Mouse (Mus musculus) forebrain, embryonic 12.5 days (tissue): ENCODE measurements around the gene Slc38a1. TPM values are rescaled to one million over a fixed set of nuclear protein-coding genes. Genes with fewer than 3 reads are reported as not detected.

Source experiments
- ATAC-seq: fragments of 200-750 bp; cut with Nextera tagmentation; 2 replicates; pipeline ENCODE4 v1.8.0; 2017; ENCODE audit warnings: moderate TSS enrichment; ENCODE audit not compliant: low FRiP score
- H3K27ac ChIP-seq: fragments of 300-500 bp; sonication (generic); 2 replicates; pipeline ENCODE4 v1.5.1; 2016; ENCODE audit warnings: mild to moderate bottlenecking
- H3K27me3 ChIP-seq: fragments of 300-500 bp; sonication (generic); 2 replicates; pipeline ENCODE4 v1.6.1; 2016; ENCODE audit warnings: mild to moderate bottlenecking
- H3K36me3 ChIP-seq: fragments of 300-500 bp; sonication (generic); replicated peaks from 2 replicates; pipeline ENCODE4 v1.6.1; 2016; ENCODE audit warnings: mild to moderate bottlenecking
- H3K4me1 ChIP-seq: fragments of 300-500 bp; sonication (generic); 2 replicates; pipeline ENCODE4 v1.6.1; 2016
- H3K4me2 ChIP-seq: fragments of 300-500 bp; sonication (generic); 2 replicates; pipeline ENCODE4 v1.6.1; 2016; ENCODE audit warnings: mild to moderate bottlenecking, moderate library complexity
- H3K4me3 ChIP-seq: fragments of 300-500 bp; sonication (generic); replicated peaks from 2 replicates; pipeline ENCODE4 v1.5.1; 2016; ENCODE audit warnings: mild to moderate bottlenecking
- H3K9ac ChIP-seq: fragments of 300-500 bp; sonication (generic); 2 replicates; pipeline ENCODE4 v1.6.1; 2016; ENCODE audit warnings: mild to moderate bottlenecking
- H3K9me3 ChIP-seq: fragments of 300-500 bp; sonication (generic); 2 replicates; pipeline ENCODE4 v1.6.1; 2016
- WGBS: fragments of 180-500 bp; shearing (Covaris S2); methylation state at CpG from one replicate; pipeline ENCODE4 v1.1.7; 2016; 5-methylcytosine and 5-hydroxymethylcytosine counted together
- polyA plus RNA-seq: library from polyadenylated mRNA; unstranded; fragments of >200 nt; fragmentation: Nextera tagmentation; extraction: Ambion mirVana; gene quantifications from 2 replicates; pipeline ENCODE4 v1.2.1, GENCODE M21; 2016

The Slc38a1 gene
- polyA plus RNA-seq, 1 experiment from 2014 or later: 148 TPM

DNA sequence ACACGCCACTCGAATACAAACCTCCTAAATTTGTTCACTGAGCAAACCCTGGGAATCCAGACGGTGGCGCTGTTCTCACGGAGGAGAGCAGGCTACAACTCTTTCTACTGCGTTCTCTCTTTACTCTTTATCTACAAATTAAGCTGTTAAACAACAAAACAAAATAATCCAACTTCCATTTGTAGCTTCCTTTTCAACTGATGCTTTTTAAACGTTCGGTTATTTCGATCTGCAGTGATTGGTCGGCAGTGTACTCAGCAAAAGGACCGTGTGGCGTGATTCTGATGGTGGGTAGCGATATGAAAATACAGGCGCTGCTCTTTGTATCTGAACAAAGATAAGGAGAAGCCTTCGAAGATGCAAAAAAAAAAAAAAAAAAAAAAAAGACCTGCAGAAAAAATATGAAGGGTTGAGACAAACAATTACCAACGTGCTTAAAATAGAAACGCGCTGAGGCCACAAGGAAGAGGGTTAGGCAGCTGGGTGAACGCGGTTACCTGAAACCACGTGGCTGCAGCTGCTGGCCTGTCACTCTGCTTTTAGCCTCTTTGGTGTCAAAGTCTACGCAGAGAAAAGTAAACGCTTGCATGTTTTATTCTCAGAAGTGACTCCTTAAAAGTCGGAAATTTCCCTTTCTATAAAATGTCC is 99.4 kb downstream of the Slc38a1 start:
- peak; percentile 67; the same call in 1 of the 2 replicates for ATAC-seq

GRCm38 (mm10) chr15:96542135-96542534 is 100.6 kb downstream of the Slc38a1 start:
- H3K4me1 ChIP-seq: peaks cover 4% of the 10 kb centered on the region; the same call in 1 of the 2 replicates
- H3K36me3 ChIP-seq: no peaks in the 10 kb centered on the region
- no peak overlapping the region for H3K4me3 ChIP-seq
- no peak overlapping the region for H3K9ac ChIP-seq
- H3K4me2 ChIP-seq: no peak overlapping the region
- 64% methylated on average over 8 of the region's 8 CpGs for WGBS
- H3K9me3 ChIP-seq: no peaks in the 10 kb centered on the region
- no peak for ATAC-seq
- H3K27me3 ChIP-seq: no peaks in the 10 kb centered on the region
- H3K27ac ChIP-seq: no peak overlapping the region

More for the DNA sequence above, 99.4 kb downstream of the Slc38a1 start:
- H3K9me3 ChIP-seq: no peaks in the 10 kb centered on the region
- 2% methylated on average over 24 of the region's 24 CpGs for WGBS
- H3K4me3 ChIP-seq: peak overlapping the region; percentile 38
- H3K27ac ChIP-seq: no peak overlapping the region
- H3K9ac ChIP-seq: peak overlapping the region; percentile 45
- peaks cover 14% of the 10 kb centered on the region for H3K4me1 ChIP-seq
- no peaks in the 10 kb centered on the region for H3K27me3 ChIP-seq
- H3K4me2 ChIP-seq: peak overlapping the region; percentile 48
- no peaks in the 10 kb centered on the region for H3K36me3 ChIP-seq

- H3K9me3 ChIP-seq: no peaks in the 10 kb centered on the region
- H3K9ac ChIP-seq: no peak overlapping the region
- ATAC-seq: no peak
- H3K4me1 ChIP-seq: no peaks in the 10 kb centered on the region
- 95% methylated on average over 11 of the region's 11 CpGs for WGBS
- no peaks in the 10 kb centered on the region for H3K27me3 ChIP-seq
- no peak overlapping the region for H3K27ac ChIP-seq
- no peak overlapping the region for H3K4me3 ChIP-seq
- H3K4me2 ChIP-seq: no peak overlapping the region
- H3K36me3 ChIP-seq: no peaks in the 10 kb centered on the region
Observed at GRCm38 (mm10) chr15:96537272-96537671, 105.4 kb downstream of the Slc38a1 start.

DNA sequence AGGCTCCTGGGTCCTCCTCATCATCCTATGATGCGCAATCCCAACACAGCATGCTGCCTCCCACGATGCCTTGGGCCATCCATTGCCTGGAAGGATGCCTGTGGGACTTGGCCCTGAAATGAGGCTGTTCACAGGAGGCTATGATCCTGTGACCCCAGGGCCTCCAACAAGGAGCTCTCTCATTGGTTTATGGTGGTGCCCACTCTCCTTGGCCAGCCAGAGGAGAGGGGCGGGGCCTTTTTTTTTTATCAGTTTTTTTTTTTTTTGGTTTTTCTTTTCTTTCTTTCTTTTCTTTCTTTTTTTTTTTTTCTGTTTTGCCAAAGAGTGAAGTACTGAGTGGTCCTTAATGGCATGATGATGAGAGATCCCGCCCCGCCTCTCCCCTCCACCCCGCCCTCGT is 106.3 kb downstream of the Slc38a1 start:
- no peaks in the 10 kb centered on the region for H3K27me3 ChIP-seq
- H3K36me3 ChIP-seq: no peaks in the 10 kb centered on the region
- ATAC-seq: no peak
- H3K9me3 ChIP-seq: no peaks in the 10 kb centered on the region
- no peak overlapping the region for H3K27ac ChIP-seq
- H3K9ac ChIP-seq: no peak overlapping the region
- 94% methylated on average over 7 of the region's 7 CpGs for WGBS
- H3K4me1 ChIP-seq: no peaks in the 10 kb centered on the region
- no peak overlapping the region for H3K4me2 ChIP-seq
- H3K4me3 ChIP-seq: no peak overlapping the region

GRCm38 (mm10) chr15:96527686-96528085 is 115.0 kb downstream of the Slc38a1 start:
- no peaks in the 10 kb centered on the region for H3K9me3 ChIP-seq
- no peak overlapping the region for H3K4me2 ChIP-seq
- no peak overlapping the region for H3K4me3 ChIP-seq
- 33% methylated on average over 6 of the region's 6 CpGs for WGBS
- no peak overlapping the region for H3K9ac ChIP-seq
- peaks cover 10% of the 10 kb centered on the region for H3K4me1 ChIP-seq
- no peak overlapping the region for H3K27ac ChIP-seq
- H3K27me3 ChIP-seq: no peaks in the 10 kb centered on the region
- ATAC-seq: no peak
- H3K36me3 ChIP-seq: no peaks in the 10 kb centered on the region

DNA sequence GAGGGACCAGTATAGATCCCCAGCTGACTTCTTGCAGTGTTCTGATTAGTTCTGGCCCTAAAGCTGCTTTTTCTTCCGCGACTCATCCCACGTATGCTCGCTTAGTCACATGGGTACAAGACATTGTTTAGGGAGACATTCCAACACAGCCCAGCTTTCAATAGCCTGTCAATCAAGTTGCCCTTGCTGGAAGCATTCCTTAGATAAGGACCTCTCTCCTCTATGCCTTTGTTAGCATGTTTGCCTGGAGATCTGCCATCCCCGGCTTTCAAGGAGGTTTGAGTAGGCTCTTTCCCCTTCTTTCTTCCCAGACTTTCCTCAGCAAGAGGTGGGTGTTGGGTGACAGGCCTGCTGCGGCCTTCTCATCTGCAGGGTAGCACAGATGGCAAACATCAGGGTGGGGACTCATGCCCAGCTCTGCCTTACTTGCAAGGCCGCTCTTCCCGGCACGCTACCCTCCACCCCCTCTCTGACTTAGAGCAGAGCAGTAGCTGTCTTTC is 118.4 kb downstream of the Slc38a1 start:
- no peaks in the 10 kb centered on the region for H3K36me3 ChIP-seq
- WGBS: 30% methylated on average over 9 of the region's 9 CpGs
- no peak overlapping the region for H3K4me2 ChIP-seq
- peaks cover 10% of the 10 kb centered on the region for H3K4me1 ChIP-seq
- H3K27ac ChIP-seq: no peak overlapping the region
- peak; percentile 53; the same call in 1 of the 2 replicates for ATAC-seq
- H3K4me3 ChIP-seq: no peak overlapping the region
- H3K9me3 ChIP-seq: no peaks in the 10 kb centered on the region
- no peaks in the 10 kb centered on the region for H3K27me3 ChIP-seq
- no peak overlapping the region for H3K9ac ChIP-seq

Other genes with a start within 250 kb of the Slc38a1 start
- gene Scaf11, start 182.1 kb downstream of the Slc38a1 start, polyA plus RNA-seq: 95.8 and 98.0 TPM in 2 replicates
- 199 TPM in 2 replicates for gene Slc38a2, start 56.8 kb upstream of the Slc38a1 start, polyA plus RNA-seq